Mouse (Mus musculus): ENCODE measurements at regions not wholly inside any gene's neighbourhood (a gene's known extent, or its start where the extent isn't known, plus 50 kb on each side); places are given as distances from the start of the nearest gene placed in this dataset.
A peak's percentile ranks its signal among the peaks of the same experiment; 100 is the strongest.

DNA sequence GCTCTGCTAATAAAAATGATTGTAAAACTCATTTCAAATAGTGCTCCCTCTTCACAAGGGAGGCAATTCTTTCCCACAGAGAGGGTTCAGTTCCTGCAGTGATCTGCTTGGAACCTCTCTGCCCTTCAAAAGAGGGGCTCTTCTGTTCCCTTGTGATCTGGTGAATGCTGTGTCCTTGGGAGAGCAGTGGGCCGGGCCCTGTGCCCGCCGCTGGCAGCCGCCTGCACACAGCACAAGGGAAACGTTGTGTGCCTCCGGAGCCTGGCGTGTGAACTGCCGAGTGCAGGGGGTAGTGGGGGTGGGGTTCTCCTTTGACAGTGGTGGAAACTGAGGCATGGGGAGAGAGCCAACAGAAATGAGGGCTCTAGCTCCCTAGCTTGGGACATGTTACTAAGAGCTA is 54.4 kb upstream of the Csrp1 start:
- DNase-seq, result peak; percentile 49

DNA sequence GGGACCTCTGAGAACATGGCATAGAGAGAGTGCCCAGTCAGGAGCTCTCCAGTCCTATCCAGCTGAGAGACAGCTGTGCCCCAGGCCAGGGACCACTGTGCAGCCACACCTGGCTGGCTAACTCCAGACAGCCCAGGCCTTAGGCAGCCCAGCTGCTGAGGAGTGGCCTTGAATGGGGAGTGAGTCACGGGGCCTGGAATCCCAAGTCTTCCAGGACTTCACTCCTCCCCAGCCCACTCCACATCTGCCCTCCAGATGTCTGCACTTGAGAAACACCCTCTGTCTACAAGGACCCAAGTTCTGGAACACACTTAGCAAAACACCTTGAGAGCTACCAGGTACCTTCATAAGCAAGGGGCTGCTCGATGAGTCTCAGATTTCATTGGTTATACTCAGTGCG is 51.5 kb upstream of the Csrp1 start:
- no peak for DNase-seq

DNA sequence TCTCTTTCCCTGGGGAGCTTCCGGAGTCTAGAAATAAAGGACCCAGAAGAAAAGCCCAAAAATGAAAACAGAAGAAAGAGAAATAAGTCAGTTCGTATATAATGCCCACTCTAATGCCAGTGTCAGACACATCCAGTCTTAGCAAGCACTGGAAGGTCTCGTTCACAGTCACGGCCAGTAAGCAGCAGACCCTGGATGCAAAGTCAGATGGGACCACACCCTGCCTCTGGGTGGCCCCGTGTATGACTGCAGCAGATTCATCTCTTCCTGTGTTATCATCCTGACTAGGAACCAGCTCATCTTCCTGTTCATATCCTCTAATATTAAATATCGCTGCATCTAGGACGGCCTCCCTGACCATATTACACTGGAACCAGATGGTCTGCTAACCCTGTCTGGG is 50.9 kb upstream of the Csrp1 start:
- DNase-seq, result no peak

DNA sequence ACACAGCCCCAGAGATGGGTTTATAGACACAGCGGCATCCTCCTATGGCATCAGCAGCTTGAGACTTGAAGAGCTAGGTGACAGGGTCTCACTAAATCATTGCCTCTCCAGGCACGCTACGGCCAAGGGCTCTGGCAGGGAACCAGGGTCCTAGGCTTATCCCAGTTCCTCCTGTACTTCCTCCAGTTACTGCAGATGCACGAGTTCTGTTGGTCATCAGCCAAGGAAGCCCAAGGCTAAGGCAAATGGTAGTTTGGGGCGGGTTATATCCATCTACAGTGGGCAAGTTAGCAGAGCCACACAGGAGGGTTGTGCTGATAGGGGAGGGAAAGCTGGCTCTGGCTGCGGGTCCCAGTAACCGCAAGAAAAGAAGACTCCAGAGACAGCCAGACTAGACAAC is 50.1 kb upstream of the Csrp1 start:
- DNase-seq, result no peak

Data from right cerebral cortex, postnatal 25 days (tissue).